In genomic region chr3:95826275-95826674, GRCm38 (mm10) we compare ENCODE assay signal across 32 mouse cellular contexts.
"Had no signal": no experiment of that assay in that cellular context is flagged by ENCODE, and none has a peak within 500 bp of the region (broad histone marks: within the 10 kb centered on the region; RNA-seq: fewer than 3 reads in every experiment).

No protein-coding gene starts in this region.

- H3K9ac ChIP-seq: limb, embryonic 12.5 days; limb, embryonic 13.5 days; limb, embryonic 15.5 days; liver, embryonic 12.5 days; liver, embryonic 13.5 days; liver, embryonic 14.5 days; liver, embryonic 15.5 days; liver, postnatal 0 days; lung, embryonic 14.5 days; lung, embryonic 15.5 days; midbrain, embryonic 12.5 days; midbrain, embryonic 13.5 days; midbrain, embryonic 15.5 days; neural tube, embryonic 12.5 days had no signal

- ATAC-seq: liver, embryonic 12.5 days; liver, postnatal 0 days; lung, postnatal 0 days; midbrain, embryonic 13.5 days; midbrain, embryonic 15.5 days; midbrain, embryonic 16.5 days had no signal

- H3K27me3 ChIP-seq: limb, embryonic 12.5 days; limb, embryonic 13.5 days; limb, embryonic 15.5 days; liver, embryonic 12.5 days; liver, embryonic 13.5 days; liver, embryonic 15.5 days; lung, embryonic 15.5 days; megakaryocyte, embryonic 14.5 days; midbrain, embryonic 12.5 days; midbrain, embryonic 13.5 days; midbrain, embryonic 15.5 days; neural tube, embryonic 12.5 days had no signal

- H3K4me3 ChIP-seq: limb, embryonic 10.5 days; limb, embryonic 12.5 days; limb, embryonic 13.5 days; limb, embryonic 15.5 days; liver, embryonic 12.5 days; liver, embryonic 13.5 days; liver, embryonic 15.5 days; lung, embryonic 15.5 days; megakaryocyte, embryonic 14.5 days; midbrain, embryonic 10.5 days; midbrain, embryonic 12.5 days; midbrain, embryonic 13.5 days; midbrain, embryonic 15.5 days; myocyte; neural tube, embryonic 12.5 days had no signal

- H3K27ac ChIP-seq: limb, embryonic 10.5 days; limb, embryonic 12.5 days; limb, embryonic 13.5 days; limb, embryonic 15.5 days; liver, embryonic 12.5 days; liver, embryonic 13.5 days; liver, embryonic 14.5 days; liver, embryonic 15.5 days; lung, embryonic 15.5 days; macrophage; midbrain, embryonic 10.5 days; midbrain, embryonic 12.5 days; midbrain, embryonic 13.5 days; midbrain, embryonic 15.5 days; neural tube, embryonic 12.5 days had no signal

- H3K4me2 ChIP-seq: limb, embryonic 12.5 days; limb, embryonic 13.5 days; limb, embryonic 15.5 days; liver, embryonic 11.5 days; liver, embryonic 12.5 days; liver, embryonic 13.5 days; liver, embryonic 15.5 days; lung, embryonic 14.5 days; lung, embryonic 15.5 days; midbrain, embryonic 11.5 days; midbrain, embryonic 12.5 days; midbrain, embryonic 13.5 days; midbrain, embryonic 15.5 days; neural tube, embryonic 12.5 days had no signal

- H3K4me1 ChIP-seq: limb, embryonic 10.5 days; limb, embryonic 12.5 days; limb, embryonic 13.5 days; limb, embryonic 15.5 days; lung, embryonic 15.5 days; midbrain, embryonic 10.5 days; midbrain, embryonic 12.5 days; midbrain, embryonic 13.5 days; neural tube, embryonic 12.5 days had no signal

- H3K9me3 ChIP-seq: limb, embryonic 10.5 days; limb, embryonic 12.5 days; limb, embryonic 13.5 days; limb, embryonic 15.5 days; liver, embryonic 13.5 days; liver, embryonic 15.5 days; lung, embryonic 15.5 days; megakaryocyte, embryonic 14.5 days; midbrain, embryonic 10.5 days; midbrain, embryonic 12.5 days; midbrain, embryonic 13.5 days; midbrain, embryonic 15.5 days; neural tube, embryonic 12.5 days had no signal

- DNase-seq: left cerebral cortex, postnatal 4 days; liver; liver, embryonic 13.5 days; liver, postnatal 0 days; lung, adult 18-20 months; lung, adult 2 months; lung, embryonic 14.5 days; lung, postnatal 10 days; lung, postnatal 14 days; lung, postnatal 36 days; lung, postnatal 4 days; midbrain, embryonic 14.5 days had no signal
